Mouse (Mus musculus): ENCODE results near the gene Itsn1. TPM values are rescaled to one million over a fixed set of nuclear protein-coding genes. Genes with fewer than 3 reads are reported as not detected.

Gene Itsn1
- polyA plus RNA-seq, 1 experiment from 2014 or later, result 24.5 TPM

DNA sequence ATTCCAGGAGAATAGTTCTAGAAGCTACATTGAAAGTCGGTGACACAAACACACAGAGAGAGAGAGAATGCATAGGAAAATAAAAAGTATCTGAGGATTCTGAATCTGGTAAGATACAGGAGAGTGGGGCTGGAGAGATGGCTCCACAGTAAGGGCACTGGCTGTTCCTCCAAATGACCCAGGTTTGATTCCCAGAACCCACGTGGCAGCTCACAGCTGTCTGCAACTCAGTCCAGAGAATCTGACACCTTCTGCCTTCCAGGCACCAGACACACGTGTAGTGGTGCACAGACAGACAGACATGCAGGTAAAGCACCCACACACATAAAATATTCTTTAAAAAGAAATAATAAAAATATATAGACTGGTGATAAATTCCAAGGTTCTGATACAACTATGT, 144.6 kb downstream of the Itsn1 start:
- ATAC-seq (replicated peaks; ENCODE audit: low FRiP score) (no peak), DNase-seq (ENCODE audit: low spot score) (no peak)
- Histone ChIP-seq H3K4me2 (no peak overlapping the region), H3K36me3 (ENCODE audit: control insufficient read depth, insufficient read depth, low read length) (peaks cover 3% of the 10 kb centered on the region; the same call in 1 of the 2 replicates), H3K4me1 (replicated peaks; ENCODE audit: control insufficient read depth, insufficient read depth, low read length) (peaks cover 6% of the 10 kb centered on the region), H3K27ac (ENCODE audit: low read depth, low read length) (no peak overlapping the region), H3K9me3 (ENCODE audit: control insufficient read depth, low read length) (no peaks in the 10 kb centered on the region), H3K4me3 (ENCODE audit: low read depth, low read length) (no peak overlapping the region), H3K27me3 (replicated peaks; ENCODE audit: control insufficient read depth, insufficient read depth, low read length) (no peaks in the 10 kb centered on the region), H3K9ac (ENCODE audit: low read depth, low read length) (no peak overlapping the region)
- WGBS, result 75% methylated on average over 3 of the region's 3 CpGs

DNA sequence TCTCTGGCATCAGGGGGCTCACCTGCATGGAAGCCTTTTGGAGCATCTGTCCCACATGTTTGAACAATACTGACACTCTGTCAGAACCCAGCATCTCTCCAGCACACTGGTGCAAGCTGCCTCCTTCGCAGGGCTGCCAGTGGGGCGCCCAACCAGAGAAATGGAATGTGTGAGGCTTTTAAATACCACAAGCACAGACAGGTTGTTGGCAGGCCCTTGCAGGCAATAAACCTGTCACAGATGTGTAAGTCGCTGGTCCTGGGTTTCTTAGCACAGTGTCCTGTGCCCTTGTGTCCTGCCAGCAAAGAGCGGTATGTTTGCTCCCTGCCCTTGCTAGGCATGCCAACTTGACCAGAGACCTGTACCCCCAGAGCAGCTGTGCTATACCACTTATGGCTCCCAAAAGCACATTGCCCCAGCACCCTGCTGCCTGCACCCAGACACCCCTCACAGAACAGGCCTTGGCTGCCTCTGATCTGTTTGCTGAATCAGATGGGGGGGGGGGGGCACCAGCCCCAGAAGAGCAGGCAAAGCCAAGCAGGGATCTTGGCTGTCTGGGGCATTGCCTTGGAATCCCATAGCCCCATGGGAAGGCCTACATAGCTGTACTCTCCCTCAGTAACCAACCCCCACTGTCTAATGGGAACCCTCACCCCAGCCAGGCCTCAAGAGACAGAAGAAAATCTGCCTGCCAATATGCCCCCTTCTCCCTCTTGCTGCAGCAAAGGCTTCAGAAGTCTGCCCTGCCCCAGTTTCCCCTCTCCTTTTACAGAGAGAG, 146.7 kb downstream of the Itsn1 start:
- no peak for ATAC-seq (replicated peaks; ENCODE audit: low FRiP score)
- WGBS, result 60% methylated on average over 4 of the region's 4 CpGs
- no peak overlapping the region for H3K27ac ChIP-seq (ENCODE audit: low read depth, low read length)

DNA sequence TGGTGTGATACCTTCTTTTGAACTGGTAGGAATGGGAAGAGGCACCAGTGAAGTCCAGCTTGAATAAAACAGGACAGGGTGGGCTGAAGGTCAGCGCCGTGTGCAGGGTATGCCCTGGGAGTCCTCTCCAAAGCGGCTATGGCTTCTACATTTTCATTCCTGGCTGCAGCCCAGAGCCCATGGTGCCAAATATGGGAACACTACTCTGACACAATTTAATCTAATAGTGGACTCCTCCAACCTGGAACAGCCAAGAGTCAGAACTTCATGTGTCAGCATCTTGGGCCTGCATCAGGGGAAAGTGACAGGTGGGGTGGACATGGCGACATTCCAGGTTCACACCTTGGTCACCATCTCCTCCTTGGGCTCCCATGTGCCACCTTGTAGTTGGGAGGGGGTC, 147.4 kb downstream of the Itsn1 start:
- H3K9me3 ChIP-seq (ENCODE audit: control insufficient read depth, low read length), result no peaks in the 10 kb centered on the region
- DNase-seq (ENCODE audit: low spot score), result no peak
- no peak overlapping the region for H3K27ac ChIP-seq (ENCODE audit: low read depth, low read length)
- no peaks in the 10 kb centered on the region for H3K27me3 ChIP-seq (replicated peaks; ENCODE audit: control insufficient read depth, insufficient read depth, low read length)
- H3K36me3 ChIP-seq (ENCODE audit: control insufficient read depth, insufficient read depth, low read length), result no peaks in the 10 kb centered on the region
- no peak overlapping the region for H3K4me3 ChIP-seq (ENCODE audit: low read depth, low read length)
- no peak for ATAC-seq (replicated peaks; ENCODE audit: low FRiP score)
- H3K4me1 ChIP-seq (replicated peaks; ENCODE audit: control insufficient read depth, insufficient read depth, low read length), result peaks cover 2% of the 10 kb centered on the region; the same call in 1 of the 2 replicates
- H3K9ac ChIP-seq (ENCODE audit: low read depth, low read length), result no peak overlapping the region
- H3K4me2 ChIP-seq, result no peak overlapping the region
- 84% methylated on average over 4 of the region's 4 CpGs for WGBS

More for the DNA sequence above, 146.7 kb downstream of the Itsn1 start:
- Histone ChIP-seq H3K4me2 (no peak overlapping the region), H3K4me1 (replicated peaks; ENCODE audit: control insufficient read depth, insufficient read depth, low read length) (no peaks in the 10 kb centered on the region), H3K27me3 (replicated peaks; ENCODE audit: control insufficient read depth, insufficient read depth, low read length) (no peaks in the 10 kb centered on the region), H3K36me3 (ENCODE audit: control insufficient read depth, insufficient read depth, low read length) (no peaks in the 10 kb centered on the region; the same call in 1 of the 2 replicates), H3K9ac (ENCODE audit: low read depth, low read length) (no peak overlapping the region), H3K9me3 (ENCODE audit: control insufficient read depth, low read length) (no peaks in the 10 kb centered on the region), H3K4me3 (ENCODE audit: low read depth, low read length) (no peak overlapping the region)
- no peak for DNase-seq (ENCODE audit: low spot score)

DNA sequence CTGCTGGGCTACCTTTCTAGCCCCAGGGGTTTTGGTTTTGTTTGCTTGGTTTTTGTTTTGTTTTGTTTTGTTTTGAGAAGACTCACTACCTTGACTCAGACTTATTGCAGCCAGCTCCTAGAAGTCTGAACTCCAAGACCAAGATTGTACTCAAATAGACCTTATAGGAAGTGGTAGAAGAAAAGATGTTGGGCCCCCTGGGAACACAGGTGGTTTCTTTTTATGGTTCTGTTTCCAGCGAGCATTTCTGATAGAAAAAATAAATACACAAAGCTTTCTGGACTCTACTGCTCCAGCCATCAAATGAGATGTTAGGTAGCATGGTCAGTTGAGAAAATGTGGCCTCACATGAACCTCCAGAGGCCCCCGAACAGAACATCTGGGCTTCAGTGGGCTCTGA, 150.0 kb downstream of the Itsn1 start:
- no peak overlapping the region for H3K4me2 ChIP-seq

DNA sequence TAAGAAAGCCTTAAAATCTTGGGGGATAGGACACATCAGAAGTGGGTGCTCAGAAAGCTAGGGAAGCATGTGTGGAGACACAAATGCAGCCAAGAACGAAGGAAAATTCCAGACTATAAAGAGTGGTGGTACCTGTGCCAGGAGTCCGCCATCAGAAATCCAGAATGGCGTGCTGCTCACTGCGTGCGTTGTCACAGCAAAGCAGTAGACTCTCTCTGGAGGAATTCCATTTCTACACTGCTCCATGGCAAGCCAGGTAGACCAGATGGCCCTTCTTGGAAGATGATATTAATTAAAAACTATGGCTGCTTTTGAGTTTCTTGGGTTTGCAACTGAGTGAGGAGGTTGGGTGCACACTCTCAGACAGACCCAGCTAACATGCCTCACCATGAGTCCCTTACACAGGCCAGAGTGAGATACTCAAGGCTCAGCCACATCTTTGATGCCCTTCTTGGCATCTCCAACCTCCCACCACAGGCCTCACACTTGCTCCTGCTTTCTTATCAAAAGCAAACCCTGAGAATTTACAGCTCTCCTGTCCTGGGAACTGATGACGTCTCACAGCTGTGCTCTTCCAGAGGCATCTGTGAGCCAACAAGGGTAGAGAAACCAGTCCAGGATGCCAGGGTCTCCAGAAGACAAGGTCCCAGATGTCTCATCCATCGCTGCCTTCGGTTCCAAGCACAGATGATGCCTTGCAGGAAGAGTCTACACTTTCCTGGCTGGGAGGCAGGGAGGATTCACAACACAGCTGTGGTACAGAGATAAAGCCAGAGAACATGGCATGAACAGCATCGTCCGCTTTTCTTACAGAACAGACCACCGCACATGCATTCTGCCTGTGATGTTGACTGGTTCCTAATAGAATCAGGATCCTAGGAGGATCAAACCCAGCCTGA, 152.0 kb downstream of the Itsn1 start:
- peaks cover 6% of the 10 kb centered on the region for H3K4me1 ChIP-seq (replicated peaks; ENCODE audit: control insufficient read depth, insufficient read depth, low read length)
- no peaks in the 10 kb centered on the region for H3K36me3 ChIP-seq (ENCODE audit: control insufficient read depth, insufficient read depth, low read length)
- DNase-seq (ENCODE audit: low spot score), result no peak
- no peak overlapping the region for H3K27ac ChIP-seq (ENCODE audit: low read depth, low read length)
- no peak overlapping the region for H3K9ac ChIP-seq (ENCODE audit: low read depth, low read length)
- 78% methylated on average over 11 of the region's 11 CpGs for WGBS
- H3K4me2 ChIP-seq, result no peak overlapping the region
- H3K9me3 ChIP-seq (ENCODE audit: control insufficient read depth, low read length), result no peaks in the 10 kb centered on the region
- no peaks in the 10 kb centered on the region for H3K27me3 ChIP-seq (replicated peaks; ENCODE audit: control insufficient read depth, insufficient read depth, low read length)
- H3K4me3 ChIP-seq (ENCODE audit: low read depth, low read length), result no peak overlapping the region
- no peak; the same call in 1 of the 2 replicates for ATAC-seq (replicated peaks; ENCODE audit: low FRiP score)

More for the DNA sequence above, 150.0 kb downstream of the Itsn1 start:
- DNase-seq (ENCODE audit: low spot score) (no peak), ATAC-seq (replicated peaks; ENCODE audit: low FRiP score) (no peak)
- 71% methylated on average over 2 of the region's 2 CpGs for WGBS
- no peak overlapping the region for H3K4me3 ChIP-seq (ENCODE audit: low read depth, low read length)
- H3K4me1 ChIP-seq (replicated peaks; ENCODE audit: control insufficient read depth, insufficient read depth, low read length), result peaks cover 3% of the 10 kb centered on the region; the same call in 1 of the 2 replicates
- no peaks in the 10 kb centered on the region for H3K9me3 ChIP-seq (ENCODE audit: control insufficient read depth, low read length)
- no peaks in the 10 kb centered on the region for H3K36me3 ChIP-seq (ENCODE audit: control insufficient read depth, insufficient read depth, low read length)
- no peak overlapping the region for H3K9ac ChIP-seq (ENCODE audit: low read depth, low read length)
- H3K27me3 ChIP-seq (replicated peaks; ENCODE audit: control insufficient read depth, insufficient read depth, low read length), result no peaks in the 10 kb centered on the region
- H3K27ac ChIP-seq (ENCODE audit: low read depth, low read length), result no peak overlapping the region

DNA sequence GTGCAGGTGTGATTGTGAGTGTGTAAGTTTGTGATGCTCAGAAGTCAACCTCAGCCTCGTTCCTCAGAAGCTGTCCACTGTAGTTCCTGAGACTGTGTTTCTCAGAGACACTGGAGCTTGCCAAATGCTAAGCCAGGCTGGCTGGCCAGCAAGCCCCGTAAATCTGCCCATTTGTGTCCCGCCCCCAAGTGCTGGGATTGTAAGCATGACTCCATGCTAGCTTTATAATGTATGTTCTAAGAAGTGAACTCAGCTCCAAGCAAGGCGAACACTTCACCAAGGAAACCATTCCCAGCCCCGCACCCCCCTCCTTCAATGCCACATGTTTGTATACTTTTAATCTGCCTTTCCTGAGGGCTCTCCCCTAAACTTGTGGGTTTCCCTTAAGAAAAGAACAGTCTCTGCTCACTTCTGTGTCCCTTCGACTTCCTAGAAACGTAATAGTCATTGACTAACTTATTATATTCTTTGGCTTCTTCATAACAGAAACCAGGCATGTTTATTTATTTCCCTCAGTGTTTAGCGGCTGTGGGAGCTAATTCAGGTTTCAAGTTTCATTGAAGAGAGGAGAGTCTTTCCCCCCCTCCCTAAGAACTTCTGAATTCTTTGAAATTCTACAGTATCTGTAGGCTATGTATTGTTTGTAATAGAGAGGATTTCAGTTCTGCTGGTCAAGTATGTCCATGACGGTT, 153.2 kb downstream of the Itsn1 start:
- H3K9ac ChIP-seq (ENCODE audit: low read depth, low read length), result no peak overlapping the region
- H3K4me3 ChIP-seq (ENCODE audit: low read depth, low read length), result no peak overlapping the region
- 73% methylated on average over 9 of the region's 9 CpGs for WGBS
- H3K27me3 ChIP-seq (replicated peaks; ENCODE audit: control insufficient read depth, insufficient read depth, low read length), result no peaks in the 10 kb centered on the region
- no peaks in the 10 kb centered on the region for H3K9me3 ChIP-seq (ENCODE audit: control insufficient read depth, low read length)
- no peak overlapping the region for H3K4me2 ChIP-seq
- ATAC-seq (replicated peaks; ENCODE audit: low FRiP score), result no peak
- no peaks in the 10 kb centered on the region for H3K36me3 ChIP-seq (ENCODE audit: control insufficient read depth, insufficient read depth, low read length)
- no peak overlapping the region for H3K27ac ChIP-seq (ENCODE audit: low read depth, low read length)
- peaks cover 6% of the 10 kb centered on the region for H3K4me1 ChIP-seq (replicated peaks; ENCODE audit: control insufficient read depth, insufficient read depth, low read length)
- no peak for DNase-seq (ENCODE audit: low spot score)

DNA sequence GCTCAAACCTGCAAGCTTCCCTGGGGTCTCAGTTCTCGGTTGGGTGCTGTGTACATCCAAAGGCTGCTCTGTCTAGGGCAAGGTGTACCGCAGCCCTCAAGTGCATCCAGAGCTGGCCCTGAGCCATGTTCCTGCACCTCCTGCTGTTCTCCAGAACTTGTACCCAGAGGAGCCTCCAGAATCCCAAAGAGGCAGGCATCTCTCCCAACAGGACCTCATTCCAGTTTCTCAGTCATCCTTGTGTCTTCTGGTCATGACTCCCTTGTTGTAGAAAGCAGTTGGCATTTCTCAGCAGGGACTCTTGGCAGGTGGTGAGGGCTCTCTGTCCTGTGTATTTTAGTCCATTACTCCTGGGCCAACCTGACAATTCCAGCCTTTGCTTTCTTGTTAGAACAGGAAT, 154.6 kb downstream of the Itsn1 start:
- ATAC-seq (replicated peaks; ENCODE audit: low FRiP score), result no peak
- Histone ChIP-seq H3K9ac (ENCODE audit: low read depth, low read length) (no peak overlapping the region), H3K36me3 (ENCODE audit: control insufficient read depth, insufficient read depth, low read length) (no peaks in the 10 kb centered on the region), H3K4me2 (no peak overlapping the region), H3K27ac (ENCODE audit: low read depth, low read length) (no peak overlapping the region), H3K4me1 (replicated peaks; ENCODE audit: control insufficient read depth, insufficient read depth, low read length) (peaks cover 6% of the 10 kb centered on the region), H3K4me3 (ENCODE audit: low read depth, low read length) (no peak overlapping the region), H3K27me3 (replicated peaks; ENCODE audit: control insufficient read depth, insufficient read depth, low read length) (no peaks in the 10 kb centered on the region), H3K9me3 (ENCODE audit: control insufficient read depth, low read length) (no peaks in the 10 kb centered on the region)
- DNase-seq (ENCODE audit: low spot score), result no peak
- WGBS, result 83% methylated on average over 2 of the region's 2 CpGs

DNA sequence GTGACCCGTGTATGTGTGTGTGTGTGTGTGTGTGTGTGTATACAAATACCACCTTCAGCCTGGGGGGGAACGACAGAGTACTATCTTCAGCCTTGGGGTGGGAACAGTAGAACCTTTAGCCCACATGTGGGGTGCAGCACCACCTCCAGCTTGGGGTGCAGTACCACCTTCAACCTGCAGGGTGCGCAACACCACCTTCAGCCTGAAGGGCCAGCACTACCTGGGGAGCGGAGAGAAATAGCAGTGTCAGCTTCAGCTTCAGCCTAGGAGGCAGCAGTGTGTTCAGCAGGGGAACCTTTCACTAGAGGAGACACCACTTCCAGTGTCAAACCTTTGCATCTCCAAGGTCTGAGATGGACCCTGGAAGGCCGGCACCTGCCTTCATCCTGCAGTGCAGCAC, 155.1 kb downstream of the Itsn1 start:
- peak; percentile 58 for ATAC-seq (replicated peaks; ENCODE audit: low FRiP score)
- Histone ChIP-seq H3K4me3 (ENCODE audit: low read depth, low read length) (no peak overlapping the region), H3K27me3 (replicated peaks; ENCODE audit: control insufficient read depth, insufficient read depth, low read length) (no peaks in the 10 kb centered on the region), H3K27ac (ENCODE audit: low read depth, low read length) (no peak overlapping the region), H3K36me3 (ENCODE audit: control insufficient read depth, insufficient read depth, low read length) (no peaks in the 10 kb centered on the region), H3K4me2 (no peak overlapping the region), H3K4me1 (replicated peaks; ENCODE audit: control insufficient read depth, insufficient read depth, low read length) (peaks cover 6% of the 10 kb centered on the region), H3K9ac (ENCODE audit: low read depth, low read length) (no peak overlapping the region), H3K9me3 (ENCODE audit: control insufficient read depth, low read length) (no peaks in the 10 kb centered on the region)
- 44% methylated on average over 5 of the region's 5 CpGs for WGBS
- peak; percentile 66 for DNase-seq (ENCODE audit: low spot score)
